Mouse (Mus musculus) CH12.LX (cell line): ENCODE measurements around the gene Grem2.

ENCODE experiments used
- CHD2 ChIP-seq: IDR thresholded peaks from 2 replicates; pipeline ENCODE4 v1.6.1; 2011; ENCODE audit warnings: low read length, improper control_type of control experiment
- CTCF ChIP-seq, 2 experiments: IDR thresholded peaks in 1 of 2; conservative IDR thresholded peaks in 1 of 2; 2 replicates each; pipeline ENCODE4 v1.5.1; 2011 to 2012; ENCODE audit warnings: low read depth in 2 of 2, low read length in 2 of 2, improper control_type of control experiment in 1 of 2, inconsistent platforms in 1 of 2, mild to moderate bottlenecking in 1 of 2, moderate library complexity in 1 of 2
- E2F4 ChIP-seq: IDR thresholded peaks from 2 replicates; pipeline ENCODE4 v1.6.1; 2011; ENCODE audit warnings: low read depth, low read length, improper control_type of control experiment; ENCODE audit not compliant: insufficient replicate concordance
- EP300 ChIP-seq: IDR thresholded peaks from 2 replicates; pipeline ENCODE4 v1.6.1; 2011; ENCODE audit warnings: low read length, improper control_type of control experiment
- MYC ChIP-seq: IDR thresholded peaks from 2 replicates; pipeline ENCODE4 v1.6.1; 2011; ENCODE audit warnings: low read depth, mild to moderate bottlenecking, improper control_type of control experiment, low read length
- POLR2AphosphoS2 ChIP-seq: IDR thresholded peaks from 2 replicates; pipeline ENCODE4 v1.6.1; 2011; ENCODE audit warnings: low read depth, low read length, improper control_type of control experiment
- RCOR1 ChIP-seq: conservative IDR thresholded peaks from 2 replicates; pipeline ENCODE4 v1.6.1; 2012; ENCODE audit warnings: low read depth, mild to moderate bottlenecking, inconsistent platforms, low read length, improper control_type of control experiment
- SIN3A ChIP-seq: IDR thresholded peaks from 2 replicates; pipeline ENCODE4 v1.6.1; 2012; ENCODE audit warnings: low read length, improper control_type of control experiment, inconsistent platforms
- TBP ChIP-seq: conservative IDR thresholded peaks from 2 replicates; pipeline ENCODE4 v1.6.1; 2011; ENCODE audit warnings: low read depth, low read length, improper control_type of control experiment
- TCF12 ChIP-seq: IDR thresholded peaks from 2 replicates; pipeline ENCODE4 v1.6.1; 2014; ENCODE audit warnings: low read depth, mild to moderate bottlenecking, inconsistent platforms, low read length, improper control_type of control experiment

GRCm38 (mm10) chr1:174826562-174826961 lies 95.1 kb downstream of the Grem2 start:
- TF ChIP-seq CTCF (conservative IDR thresholded peaks at IDR 0.05 in 1 of 2, IDR thresholded peaks at IDR 0.05 in 1 of 2; ENCODE audit: low read depth in 2 of 2, low read length in 2 of 2) (no peak), MYC (no peak), RCOR1 (no peak), EP300 (no peak), POLR2AphosphoS2 (no peak), TCF12 (no peak), E2F4 (no peak), TBP (no peak), CHD2 (no peak), SIN3A (no peak)
